Mouse (Mus musculus) kidney, postnatal 10 days (tissue): Measurements from ENCODE around the gene Bcl9.

ENCODE experiments used
- DNase-seq: peaks from one replicate; pipeline ENCODE4 v3.0.0; 2021; ENCODE audit warnings: mixed read lengths

The Bcl9 gene

DNA sequence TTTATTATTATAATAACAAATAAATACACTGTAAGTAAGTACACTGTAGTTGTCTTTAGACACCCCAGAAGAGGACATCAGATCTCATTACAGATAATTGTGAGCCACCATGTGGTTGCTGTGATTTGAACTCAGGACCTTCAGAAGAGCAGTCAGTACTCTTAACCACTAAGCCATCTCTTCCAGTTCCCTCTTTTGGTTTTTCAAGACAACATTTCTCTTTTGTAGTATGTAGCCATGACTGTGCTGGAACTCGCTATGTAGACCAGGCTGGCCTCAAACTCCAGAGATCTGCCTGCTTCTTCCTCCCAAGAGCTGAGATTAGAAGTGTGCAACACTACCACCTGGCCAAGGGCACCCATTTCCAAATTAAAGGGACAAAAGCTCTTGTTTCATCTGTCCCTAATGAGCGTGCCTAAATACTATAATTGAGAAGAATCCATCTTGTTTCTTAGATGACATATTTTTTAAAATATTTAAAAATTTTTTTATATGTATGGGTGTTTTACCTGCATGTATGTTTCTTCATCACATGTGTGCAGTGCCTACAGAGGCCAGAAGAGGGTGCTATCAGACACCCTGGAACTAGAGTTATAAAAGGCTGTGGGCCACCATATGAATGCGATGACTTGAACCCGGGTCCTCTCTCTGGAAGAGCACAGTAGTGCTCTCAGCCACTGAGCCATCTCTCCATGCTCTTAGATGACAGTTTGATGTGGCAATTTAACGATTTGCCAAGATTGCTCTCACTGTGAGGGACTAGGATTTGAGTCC, 66.9 kb downstream of the Bcl9 start:
- DNase-seq: no peak

- no peak for DNase-seq
Observed at GRCm38 (mm10) chr3:97228457-97228856, 69.3 kb downstream of the Bcl9 start.

- peak; percentile 69 for DNase-seq
Observed at GRCm38 (mm10) chr3:97228020-97228419, 69.7 kb downstream of the Bcl9 start.

GRCm38 (mm10) chr3:97227259-97228005, 70.3 kb downstream of the Bcl9 start:
- peak; percentile 98 for DNase-seq

GRCm38 (mm10) chr3:97226719-97227118, 71.0 kb downstream of the Bcl9 start:
- DNase-seq: no peak

DNA sequence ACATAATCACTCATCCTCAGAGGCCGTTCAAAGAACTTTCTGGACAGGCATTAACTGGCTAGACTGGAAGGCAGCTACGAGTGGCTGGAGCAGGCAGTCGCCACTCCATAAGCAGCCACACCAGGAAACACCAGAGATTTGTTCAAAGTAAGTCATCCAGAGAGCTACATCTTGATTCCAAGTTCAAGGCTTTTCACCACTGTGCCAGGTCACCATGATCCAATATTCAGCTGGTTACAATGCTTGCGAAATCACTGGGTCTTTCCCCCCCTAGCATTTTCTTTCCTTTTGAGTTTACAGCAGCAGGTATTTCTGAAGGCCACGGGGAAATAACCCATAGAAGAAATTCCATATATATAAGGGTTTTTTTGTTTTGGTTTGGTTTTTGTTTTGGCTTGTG, 72.5 kb downstream of the Bcl9 start:
- no peak for DNase-seq

- no peak for DNase-seq
Observed at GRCm38 (mm10) chr3:97223261-97223660, 74.5 kb downstream of the Bcl9 start.

DNA sequence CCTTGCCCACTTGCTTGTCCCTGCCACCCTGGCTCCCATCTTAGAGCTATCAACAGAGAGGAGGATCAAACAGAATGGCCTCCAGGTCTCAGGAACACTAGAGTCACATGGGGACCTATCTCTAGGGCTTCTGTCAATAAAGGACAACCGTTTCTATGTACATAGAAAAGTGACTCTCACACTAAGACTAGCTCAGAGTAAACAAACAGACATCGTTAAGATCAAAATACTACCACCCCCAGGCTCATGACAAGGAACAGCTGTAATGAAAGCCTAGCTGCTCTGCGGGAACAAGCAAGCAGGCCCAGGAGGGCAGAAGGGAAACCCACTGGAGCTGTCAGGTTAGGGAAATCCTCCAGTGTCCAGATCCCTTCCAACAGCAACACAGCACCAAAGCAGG, 82.2 kb downstream of the Bcl9 start:
- DNase-seq: no peak

- peak; percentile 41 for DNase-seq
Observed at GRCm38 (mm10) chr3:97214439-97214838, 83.3 kb downstream of the Bcl9 start.

DNA sequence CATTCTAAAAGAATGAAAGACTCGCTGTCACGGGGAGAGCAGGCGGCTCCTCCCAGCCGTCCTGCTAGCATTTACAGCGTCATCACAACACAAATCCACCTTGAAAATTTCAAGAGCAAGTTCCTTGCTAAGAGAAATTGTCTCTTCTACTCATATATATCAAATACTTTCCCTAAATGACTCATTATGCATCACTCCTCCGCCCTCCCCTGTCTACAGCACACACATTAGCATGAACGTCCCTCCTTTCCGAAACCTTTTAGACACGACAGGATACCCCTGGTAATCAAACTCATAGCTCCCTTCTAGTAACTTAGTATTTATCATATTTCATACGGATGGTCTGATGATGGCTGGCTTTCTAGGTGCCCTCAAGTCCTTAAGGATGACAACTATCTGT, 83.8 kb downstream of the Bcl9 start:
- DNase-seq: no peak

GRCm38 (mm10) chr3:97211177-97211576, 86.5 kb downstream of the Bcl9 start:
- DNase-seq: no peak

DNA sequence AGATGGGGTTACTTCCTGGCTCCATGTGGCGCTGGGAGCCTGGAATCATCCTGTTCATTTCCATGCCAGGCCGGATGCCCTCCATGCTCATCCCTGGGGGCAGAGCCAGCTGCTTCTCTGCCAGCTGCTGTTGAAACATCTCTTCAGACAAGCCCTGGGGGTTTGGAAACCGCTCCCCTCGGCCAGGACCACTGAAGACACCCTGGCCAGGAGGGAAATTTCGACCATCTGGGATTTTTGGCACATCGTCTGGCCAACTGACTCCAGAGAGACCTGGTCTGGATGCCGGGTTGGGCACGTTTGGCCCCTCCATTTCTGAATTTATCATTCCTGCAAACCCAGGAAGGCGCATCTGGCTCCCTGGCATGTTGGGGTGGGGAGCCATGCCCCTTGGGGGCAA, 88.4 kb downstream of the Bcl9 start:
- DNase-seq: peak; percentile 8

- no peak for DNase-seq
Observed at GRCm38 (mm10) chr3:97206521-97206920, 91.2 kb downstream of the Bcl9 start.

- DNase-seq: no peak
Observed at GRCm38 (mm10) chr3:97203880-97204279, 93.8 kb downstream of the Bcl9 start.

DNA sequence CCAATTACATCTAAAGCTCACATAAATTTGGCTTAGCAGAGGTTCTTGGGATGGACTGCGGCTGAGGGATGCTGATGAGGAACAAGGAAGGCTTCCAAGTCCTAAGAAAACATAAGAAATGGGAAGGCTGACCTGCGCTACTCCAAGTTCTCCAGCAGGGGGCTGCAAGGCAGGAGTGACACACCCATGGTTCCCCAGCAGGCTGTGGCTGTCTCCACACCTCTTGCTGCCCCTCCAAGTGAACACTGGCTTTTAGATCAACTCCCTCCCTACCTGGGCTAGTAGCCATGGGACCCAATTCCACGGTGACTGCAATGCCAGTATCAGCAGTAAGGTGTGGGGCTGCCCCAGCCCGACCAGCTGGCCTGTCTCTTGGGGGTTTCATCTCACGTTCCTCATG, 95.8 kb downstream of the Bcl9 start:
- DNase-seq: peak; percentile 76

DNA sequence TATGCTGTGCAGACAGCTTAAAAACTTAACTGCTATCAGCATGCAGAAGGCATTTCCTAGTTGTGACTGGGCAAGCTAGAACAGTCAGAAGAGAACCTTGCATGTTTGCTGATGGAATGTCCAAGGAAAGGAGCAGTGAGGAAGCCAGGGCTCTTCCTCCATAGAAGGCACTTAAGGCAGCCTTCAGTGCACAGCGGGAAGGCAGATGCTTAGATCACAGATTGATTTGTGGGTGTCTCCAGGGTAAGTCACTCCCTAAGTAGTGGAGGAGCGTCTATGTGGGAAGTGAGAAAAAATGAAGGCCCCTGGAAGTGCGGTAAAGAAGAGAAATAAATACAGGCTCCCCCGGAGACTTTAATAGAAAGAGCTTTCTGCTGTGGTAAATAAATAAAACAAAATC, 98.5 kb downstream of the Bcl9 start:
- DNase-seq: no peak

DNA sequence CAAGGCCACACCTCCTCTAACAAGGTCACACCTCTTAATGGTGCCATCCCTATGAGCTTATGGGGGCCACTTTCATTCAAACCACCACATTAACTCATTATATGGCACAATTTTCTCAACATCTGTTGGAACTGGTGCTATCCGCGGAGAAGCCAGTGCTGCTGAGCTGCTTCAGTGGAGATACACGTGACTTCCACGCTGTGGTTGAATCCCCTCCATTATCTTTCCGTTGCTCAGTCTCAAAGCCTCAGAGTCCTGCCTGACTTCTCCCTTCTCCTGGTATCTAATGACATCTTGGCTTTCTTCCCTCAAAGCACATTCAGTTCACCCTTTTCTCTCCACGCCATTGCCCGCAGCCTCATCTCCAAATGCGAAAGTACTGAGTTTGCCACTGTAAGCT, 101.1 kb downstream of the Bcl9 start:
- no peak for DNase-seq

- peak; percentile 87 for DNase-seq
Observed at GRCm38 (mm10) chr3:97185098-97185860, 112.4 kb downstream of the Bcl9 start.

- no peak for DNase-seq
Observed at GRCm38 (mm10) chr3:97183810-97184209, 113.9 kb downstream of the Bcl9 start.

GRCm38 (mm10) chr3:97180527-97180926, 117.2 kb downstream of the Bcl9 start:
- DNase-seq: no peak

- DNase-seq: no peak
Observed at GRCm38 (mm10) chr3:97178885-97179284, 118.8 kb downstream of the Bcl9 start.

GRCm38 (mm10) chr3:97172632-97173031, 125.1 kb downstream of the Bcl9 start:
- peak; percentile 25 for DNase-seq

GRCm38 (mm10) chr3:97172231-97172630, 125.5 kb downstream of the Bcl9 start:
- peak; percentile 67 for DNase-seq

DNA sequence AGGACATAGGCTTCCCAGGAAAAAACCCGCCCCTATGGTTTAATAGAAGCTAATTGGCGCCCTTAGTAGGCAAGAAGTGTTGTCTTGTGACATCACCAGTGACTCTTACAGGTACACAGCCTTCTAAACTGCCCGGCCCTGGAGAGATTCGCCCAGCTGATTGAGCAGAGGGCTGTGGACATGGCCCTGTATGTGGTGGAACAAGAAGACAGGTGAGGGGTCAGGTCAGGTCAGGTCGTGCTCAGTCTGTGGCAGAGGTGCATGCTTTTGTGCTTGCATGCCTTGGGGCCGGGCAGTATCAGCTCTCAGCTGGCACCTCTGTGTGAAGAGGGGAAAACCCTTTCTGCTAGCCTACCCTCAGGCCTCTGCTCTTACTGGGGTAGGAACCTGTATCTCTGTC, 126.2 kb downstream of the Bcl9 start:
- no peak for DNase-seq
